Mouse (Mus musculus) limb, embryonic 15.5 days (tissue): ENCODE results near the gene Olfr1280. TPM values are rescaled to one million over a fixed set of nuclear protein-coding genes. Genes with fewer than 3 reads are reported as not detected.
"Not testable (repeated sequence)": the region's sequence is repeated elsewhere in the genome, so short reads cannot be mapped to it uniquely, and the experiment has no call there.

ENCODE experiments used
- ATAC-seq: fragments of 200-750 bp; cut with Nextera tagmentation; 2 replicates; pipeline ENCODE4 v1.8.0; 2017; ENCODE audit warnings: low read depth, moderate TSS enrichment; ENCODE audit not compliant: insufficient number of reproducible peaks, low FRiP score, low TSS enrichment
- H3K27ac ChIP-seq: fragments of 300-500 bp; sonication (generic); 2 replicates; pipeline ENCODE4 v1.5.1; 2015; ENCODE audit warnings: moderate library complexity, mild to moderate bottlenecking, inconsistent platforms
- H3K27me3 ChIP-seq: fragments of 300-500 bp; sonication (generic); 2 replicates; pipeline ENCODE4 v1.6.1; 2015; ENCODE audit warnings: inconsistent platforms
- H3K36me3 ChIP-seq: fragments of 300-500 bp; sonication (generic); 2 replicates; pipeline ENCODE4 v1.6.1; 2015; ENCODE audit warnings: inconsistent platforms
- H3K4me1 ChIP-seq: fragments of 300-500 bp; sonication (generic); 2 replicates; pipeline ENCODE4 v1.6.1; 2015; ENCODE audit warnings: inconsistent platforms
- H3K4me2 ChIP-seq: fragments of 300-500 bp; sonication (generic); 2 replicates; pipeline ENCODE4 v1.6.1; 2015; ENCODE audit warnings: mild to moderate bottlenecking, inconsistent platforms
- H3K4me3 ChIP-seq: fragments of 300-500 bp; sonication (generic); 2 replicates; pipeline ENCODE4 v1.5.1; 2015; ENCODE audit warnings: mild to moderate bottlenecking, inconsistent platforms
- H3K9ac ChIP-seq: fragments of 300-500 bp; sonication (generic); 2 replicates; pipeline ENCODE4 v1.6.1; 2015; ENCODE audit warnings: inconsistent platforms
- H3K9me3 ChIP-seq: fragments of 300-500 bp; sonication (generic); 2 replicates; pipeline ENCODE4 v1.6.1; 2016; ENCODE audit warnings: inconsistent platforms
- WGBS: fragments of 180-500 bp; shearing (Covaris S2); methylation state at CpG from one replicate; pipeline ENCODE4 v1.1.7; 2015; 5-methylcytosine and 5-hydroxymethylcytosine counted together
- polyA plus RNA-seq: library from polyadenylated mRNA; unstranded; fragments of >200 nt; fragmentation: Nextera tagmentation; extraction: Ambion mirVana; gene quantifications from 2 replicates; pipeline ENCODE4 v1.2.1, GENCODE M21; 2015

Gene Olfr1280
- not detected in 2 replicates for polyA plus RNA-seq

GRCm38 (mm10) chr2:111313717-111314116 lies at the start of gene Olfr1280:
TSS of gene Olfr1280 (plus strand) at chr2:111314017.
- H3K9me3 ChIP-seq: no peaks in the 10 kb centered on the region
- ATAC-seq: no peak
- no peaks in the 10 kb centered on the region for H3K27me3 ChIP-seq
- H3K9ac ChIP-seq: no peak within 1 kb of the TSS
- H3K36me3 ChIP-seq: no peaks in the 10 kb centered on the region
- no peaks in the 10 kb centered on the region for H3K4me1 ChIP-seq
- no peak within 1 kb of the TSS for H3K4me2 ChIP-seq
- no peak within 1 kb of the TSS for H3K27ac ChIP-seq
- H3K4me3 ChIP-seq: no peak within 1 kb of the TSS

- Histone ChIP-seq H3K36me3 (no peaks in the 10 kb centered on the region), H3K4me2 (no peak within 1 kb of the TSS), H3K27ac (no peak within 1 kb of the TSS), H3K27me3 (no peaks in the 10 kb centered on the region), H3K9ac (no peak within 1 kb of the TSS), H3K4me3 (no peak within 1 kb of the TSS), H3K4me1 (no peaks in the 10 kb centered on the region), H3K9me3 (no peaks in the 10 kb centered on the region)
- ATAC-seq: no peak
- WGBS: 77% methylated on average over 2 of the region's 2 CpGs
Observed at GRCm38 (mm10) chr2:111274006-111274405, 39.8 kb upstream of the Olfr1280 start, which contains the start of gene Olfr1277. TSS of gene Olfr1277 (minus strand) at chr2:111274106.

GRCm38 (mm10) chr2:111289836-111290235 lies 24.0 kb upstream of the Olfr1280 start, which contains the start of gene Olfr1278:
TSS of gene Olfr1278 (plus strand) at chr2:111290136.
- Histone ChIP-seq H3K4me3 (no peak within 1 kb of the TSS), H3K4me2 (no peak within 1 kb of the TSS), H3K4me1 (no peaks in the 10 kb centered on the region), H3K27me3 (no peaks in the 10 kb centered on the region), H3K9me3 (no peaks in the 10 kb centered on the region), H3K36me3 (no peaks in the 10 kb centered on the region), H3K9ac (no peak within 1 kb of the TSS), H3K27ac (no peak within 1 kb of the TSS)
- no peak for ATAC-seq

DNA sequence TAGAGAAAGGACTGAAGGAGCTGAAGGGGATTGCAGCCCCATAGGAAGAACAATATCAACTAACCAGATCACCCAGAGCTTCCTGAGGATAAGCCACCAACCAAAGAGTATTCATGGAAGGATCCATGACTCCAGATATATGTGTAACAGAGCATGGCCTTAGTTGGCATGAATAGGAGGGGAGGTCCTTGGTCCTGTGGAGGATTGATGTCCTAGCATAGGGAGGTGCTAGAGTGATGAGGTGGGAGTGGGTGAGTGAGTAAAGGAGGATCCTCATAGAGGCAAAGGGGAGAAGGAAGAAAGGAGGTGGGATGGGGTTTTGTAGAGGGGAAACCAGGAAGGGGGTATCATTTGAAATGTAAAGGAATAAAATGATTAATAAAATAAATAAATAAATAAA lies 15.3 kb upstream of the Olfr1280 start:
- Histone ChIP-seq H3K4me3 (no peak overlapping the region), H3K27me3 (no peaks in the 10 kb centered on the region), H3K36me3 (no peaks in the 10 kb centered on the region), H3K9ac (no peak overlapping the region), H3K9me3 (no peaks in the 10 kb centered on the region), H3K4me1 (no peaks in the 10 kb centered on the region), H3K4me2 (no peak overlapping the region), H3K27ac (no peak overlapping the region)
- ATAC-seq: no peak

DNA sequence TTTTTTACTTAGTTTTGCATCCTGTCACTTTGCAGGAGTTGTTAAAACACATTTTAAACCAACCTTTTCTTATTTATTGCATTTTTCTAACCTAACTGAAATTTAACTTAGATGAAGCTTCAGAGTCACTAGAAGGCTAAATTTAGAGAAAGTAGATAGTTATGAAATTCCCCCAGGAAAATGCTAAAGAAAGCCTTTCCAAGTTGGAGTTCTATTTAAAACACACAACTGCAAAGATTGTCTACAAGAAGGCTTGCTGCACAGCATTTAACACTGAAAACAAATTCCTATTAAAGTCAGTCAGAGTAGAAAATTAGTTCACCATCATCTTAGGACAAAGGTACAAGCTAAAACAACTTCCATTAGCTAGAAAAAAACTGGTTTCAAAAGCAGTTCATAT lies 13.4 kb upstream of the Olfr1280 start, which contains the start of gene Olfr1279:
Olfr1279 (plus strand) TSS at position 262 of the 400 bp plus-strand sequence.
- no peaks in the 10 kb centered on the region for H3K36me3 ChIP-seq
- no peak within 1 kb of the TSS for H3K27ac ChIP-seq
- H3K9ac ChIP-seq: no peak within 1 kb of the TSS
- no peak for ATAC-seq
- H3K27me3 ChIP-seq: no peaks in the 10 kb centered on the region
- no peaks in the 10 kb centered on the region for H3K4me1 ChIP-seq
- H3K9me3 ChIP-seq: no peaks in the 10 kb centered on the region
- H3K4me3 ChIP-seq: no peak within 1 kb of the TSS
- no peak within 1 kb of the TSS for H3K4me2 ChIP-seq

- H3K27ac ChIP-seq: no peak within 1 kb of the TSS
- no peak within 1 kb of the TSS for H3K9ac ChIP-seq
- no peaks in the 10 kb centered on the region for H3K4me1 ChIP-seq
- no peaks in the 10 kb centered on the region for H3K27me3 ChIP-seq
- 67% methylated on average over 2 of the region's 2 CpGs for WGBS
- H3K36me3 ChIP-seq: no peaks in the 10 kb centered on the region
- no peak for ATAC-seq
- no peak within 1 kb of the TSS for H3K4me3 ChIP-seq
- H3K9me3 ChIP-seq: no peaks in the 10 kb centered on the region
- H3K4me2 ChIP-seq: no peak within 1 kb of the TSS
Observed at GRCm38 (mm10) chr2:111326220-111326619, 12.4 kb downstream of the Olfr1280 start, which contains the start of gene Olfr1281. TSS of gene Olfr1281 (plus strand) at chr2:111326520.

DNA sequence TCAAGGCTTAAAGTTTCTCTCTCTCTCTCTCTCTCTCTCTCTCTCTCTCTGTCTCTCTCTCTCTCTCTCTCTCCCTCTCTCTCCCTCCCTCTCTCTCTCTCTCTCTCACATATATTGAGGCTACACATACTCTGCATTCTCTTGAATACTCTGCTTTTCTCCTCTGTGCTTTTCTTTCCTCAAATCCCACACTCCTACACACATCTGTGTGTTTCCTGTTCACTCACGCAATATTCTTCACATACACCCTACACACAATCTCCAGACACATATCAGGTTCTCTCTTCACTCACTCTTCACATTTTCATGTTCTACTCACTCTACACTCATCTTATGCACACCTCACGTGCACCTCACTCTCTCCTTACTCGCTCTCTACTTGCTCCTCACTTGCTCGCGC lies 19.9 kb downstream of the Olfr1280 start:
- H3K9ac ChIP-seq, H3K4me3 ChIP-seq, H3K27ac ChIP-seq, H3K27me3 ChIP-seq, ATAC-seq, H3K4me1 ChIP-seq, H3K9me3 ChIP-seq, H3K36me3 ChIP-seq, H3K4me2 ChIP-seq: not testable (repeated sequence)
- WGBS: 87% methylated on average over 5 of the region's 5 CpGs

GRCm38 (mm10) chr2:111335976-111336375 lies 22.2 kb downstream of the Olfr1280 start, which contains the start of gene Olfr1282:
TSS of gene Olfr1282 (minus strand) at chr2:111336076.
- Histone ChIP-seq H3K9me3 (no peaks in the 10 kb centered on the region), H3K9ac (no peak within 1 kb of the TSS), H3K27me3 (no peaks in the 10 kb centered on the region), H3K4me3 (no peak within 1 kb of the TSS), H3K4me1 (no peaks in the 10 kb centered on the region), H3K27ac (no peak within 1 kb of the TSS), H3K36me3 (no peaks in the 10 kb centered on the region), H3K4me2 (no peak within 1 kb of the TSS)
- ATAC-seq: no peak
- WGBS: 63% methylated on average over 2 of the region's 2 CpGs

- no peaks in the 10 kb centered on the region for H3K4me1 ChIP-seq
- ATAC-seq: no peak
- 68% methylated on average over 2 of the region's 2 CpGs for WGBS
- no peaks in the 10 kb centered on the region for H3K27me3 ChIP-seq
- no peak within 1 kb of the TSS for H3K4me3 ChIP-seq
- H3K4me2 ChIP-seq: no peak within 1 kb of the TSS
- H3K27ac ChIP-seq: no peak within 1 kb of the TSS
- H3K9me3 ChIP-seq: no peaks in the 10 kb centered on the region
- no peak within 1 kb of the TSS for H3K9ac ChIP-seq
- H3K36me3 ChIP-seq: no peaks in the 10 kb centered on the region
Observed at GRCm38 (mm10) chr2:111366490-111366889, 52.7 kb downstream of the Olfr1280 start, which contains the start of gene Olfr1283. TSS of gene Olfr1283 (plus strand) at chr2:111366790.

DNA sequence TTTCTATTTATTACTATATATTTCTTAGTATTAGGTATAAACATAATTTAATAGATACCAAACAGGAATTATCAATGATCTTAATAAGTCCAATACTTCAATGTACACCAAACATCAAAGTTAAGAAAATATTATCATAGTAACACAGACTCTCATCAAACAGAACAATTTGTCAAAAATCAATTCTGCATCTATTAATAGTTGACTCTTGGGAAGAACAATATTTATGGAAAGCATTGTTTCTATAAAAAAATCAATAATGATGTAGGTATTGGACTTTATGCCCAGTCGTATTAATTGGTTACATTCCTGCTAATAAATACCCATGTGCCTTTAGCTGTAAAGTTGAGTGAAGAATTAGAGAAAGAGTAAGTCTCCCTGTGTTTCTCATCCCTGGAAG lies 61.4 kb downstream of the Olfr1280 start, which contains the start of gene Olfr1284:
Olfr1284 (plus strand) TSS at position 301 of the 400 bp plus-strand sequence.
- 74% methylated on average over 1 of the region's 1 CpGs for WGBS
- no peak for ATAC-seq
- H3K4me2 ChIP-seq: no peak within 1 kb of the TSS

More for the DNA sequence above, 61.4 kb downstream of the Olfr1280 start, which contains the start of gene Olfr1284:
- no peak within 1 kb of the TSS for H3K9ac ChIP-seq
- H3K27ac ChIP-seq: no peak within 1 kb of the TSS
- H3K9me3 ChIP-seq: no peaks in the 10 kb centered on the region
- no peak within 1 kb of the TSS for H3K4me3 ChIP-seq
- H3K36me3 ChIP-seq: no peaks in the 10 kb centered on the region
- H3K27me3 ChIP-seq: no peaks in the 10 kb centered on the region
- no peaks in the 10 kb centered on the region for H3K4me1 ChIP-seq

Other genes with a start within 250 kb of the Olfr1280 start
- gene Gm13941, start 208.0 kb upstream of the Olfr1280 start, polyA plus RNA-seq: not detected in 2 replicates
- gene Gm15130, start 161.1 kb upstream of the Olfr1280 start, polyA plus RNA-seq: not detected in 2 replicates
- not detected in 2 replicates for gene 4930430A15Rik, start 84.4 kb upstream of the Olfr1280 start, polyA plus RNA-seq
- not detected in 2 replicates for gene Olfr1275, start 78.7 kb upstream of the Olfr1280 start, polyA plus RNA-seq
- not detected in 2 replicates for gene Olfr1276, start 59.5 kb upstream of the Olfr1280 start, polyA plus RNA-seq
- gene Olfr1277, start 39.9 kb upstream of the Olfr1280 start, polyA plus RNA-seq: not detected in 2 replicates
- gene Olfr1278, start 23.9 kb upstream of the Olfr1280 start, polyA plus RNA-seq: not detected in 2 replicates
- gene Olfr1279, start 13.4 kb upstream of the Olfr1280 start, polyA plus RNA-seq: not detected in 2 replicates
- gene Olfr1281, start 12.5 kb downstream of the Olfr1280 start, polyA plus RNA-seq: not detected in 2 replicates
- gene Olfr1282, start 22.1 kb downstream of the Olfr1280 start, polyA plus RNA-seq: not detected in 2 replicates
- not detected in 2 replicates for gene Olfr1283, start 52.8 kb downstream of the Olfr1280 start, polyA plus RNA-seq
- not detected in 2 replicates for gene Olfr1284, start 61.5 kb downstream of the Olfr1280 start, polyA plus RNA-seq
- gene Olfr1286, start 109.1 kb downstream of the Olfr1280 start, polyA plus RNA-seq: not detected in 2 replicates
- not detected in 2 replicates for gene Olfr1287, start 135.1 kb downstream of the Olfr1280 start, polyA plus RNA-seq
- gene Olfr1288, start 160.1 kb downstream of the Olfr1280 start, polyA plus RNA-seq: not detected in 2 replicates
- gene Olfr1289, start 166.8 kb downstream of the Olfr1280 start, polyA plus RNA-seq: not detected in 2 replicates
- gene Olfr1290, start 179.8 kb downstream of the Olfr1280 start, polyA plus RNA-seq: not detected in 2 replicates
- not detected in 2 replicates for gene Olfr1291-ps1, start 183.2 kb downstream of the Olfr1280 start, polyA plus RNA-seq
- not detected in 2 replicates for gene Olfr1293-ps, start 211.2 kb downstream of the Olfr1280 start, polyA plus RNA-seq
- gene Olfr1294, start 226.3 kb downstream of the Olfr1280 start, polyA plus RNA-seq: not detected in 2 replicates